Mouse (Mus musculus) megakaryocyte, embryonic 14.5 days (primary cell): Measurements from ENCODE around the gene Myo1e.

Experiments used
- FLI1 ChIP-seq: IDR thresholded peaks from 2 replicates; pipeline ENCODE4 v1.6.1; 2012; ENCODE audit warnings: low read length, inconsistent platforms, mixed read lengths
- GATA1 ChIP-seq: IDR thresholded peaks from 3 replicates; pipeline ENCODE4 v1.6.1; 2012; ENCODE audit warnings: mixed read lengths, low read length, inconsistent platforms, borderline replicate concordance

DNA sequence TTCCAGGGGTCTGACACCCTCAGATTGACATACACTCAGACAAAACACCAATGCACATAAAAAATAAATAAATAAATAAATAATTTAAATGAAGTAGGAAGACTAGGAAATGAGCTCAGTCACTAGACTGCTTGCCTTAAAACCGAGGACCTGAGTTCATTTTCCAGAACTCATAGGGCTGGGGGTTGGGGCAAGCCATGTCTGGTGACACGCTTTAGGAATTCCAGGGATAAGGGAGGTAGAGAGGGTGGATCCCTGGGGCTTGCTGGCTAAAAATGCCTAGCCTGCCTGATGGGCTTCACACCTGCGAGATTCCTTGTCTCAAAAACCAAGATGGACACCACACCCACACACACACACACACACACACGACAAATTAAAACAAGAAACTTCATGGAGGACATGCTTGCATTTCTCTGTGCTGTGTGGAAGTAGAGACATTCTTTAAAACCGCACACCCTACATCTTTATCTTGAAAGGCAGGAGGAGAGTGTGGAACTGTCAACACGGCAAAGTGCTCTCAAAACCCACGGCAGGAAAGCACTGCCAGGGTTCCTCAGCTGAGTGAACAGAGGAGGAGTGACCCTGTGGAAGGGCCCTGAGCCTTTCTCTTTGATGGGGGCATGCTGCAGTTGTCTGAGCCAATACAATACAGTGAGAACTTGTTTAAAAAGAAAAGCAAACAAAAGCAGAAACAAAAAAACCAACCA is 13.5 kb downstream of the Myo1e start:
- TF ChIP-seq GATA1 (no peak), FLI1 (no peak)
